Mouse (Mus musculus): ENCODE data around the gene Spata1.

DNA sequence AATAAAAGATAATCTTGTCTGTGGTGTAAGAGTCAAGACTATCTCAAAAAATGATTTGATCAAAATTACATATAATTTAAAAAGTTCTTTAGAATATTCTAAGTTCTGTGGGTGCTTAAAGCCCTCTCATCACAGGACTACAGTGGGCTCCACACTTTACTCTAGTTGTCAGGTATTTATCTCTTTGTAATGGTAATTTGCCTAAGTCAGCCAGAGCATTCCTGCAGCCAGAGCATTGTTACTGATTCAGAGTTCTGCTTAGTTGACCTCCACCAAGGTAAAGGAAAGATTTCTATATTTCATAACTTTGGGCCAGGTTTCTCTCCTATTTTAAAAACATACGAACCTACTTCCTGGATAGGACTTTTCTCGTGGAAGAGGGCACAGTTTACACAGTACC lies 30.3 kb downstream of the Spata1 start:
- TF ChIP-seq CTCF (IDR thresholded peaks at IDR 0.05; ENCODE audit: control insufficient read depth, insufficient read depth, low read length) (no peak), POLR2A (IDR thresholded peaks at IDR 0.05; ENCODE audit: borderline replicate concordance, control insufficient read depth, low read depth, low read length) (no peak)

All from bone marrow, adult 2 months (tissue).